Mouse (Mus musculus): ENCODE measurements around the gene Tspan8.
A peak's percentile ranks its signal among the peaks of the same experiment; 100 is the strongest.
"Not testable (repeated sequence)": the region's sequence is repeated elsewhere in the genome, so short reads cannot be mapped to it uniquely, and the experiment has no call there.

Gene Tspan8

DNA sequence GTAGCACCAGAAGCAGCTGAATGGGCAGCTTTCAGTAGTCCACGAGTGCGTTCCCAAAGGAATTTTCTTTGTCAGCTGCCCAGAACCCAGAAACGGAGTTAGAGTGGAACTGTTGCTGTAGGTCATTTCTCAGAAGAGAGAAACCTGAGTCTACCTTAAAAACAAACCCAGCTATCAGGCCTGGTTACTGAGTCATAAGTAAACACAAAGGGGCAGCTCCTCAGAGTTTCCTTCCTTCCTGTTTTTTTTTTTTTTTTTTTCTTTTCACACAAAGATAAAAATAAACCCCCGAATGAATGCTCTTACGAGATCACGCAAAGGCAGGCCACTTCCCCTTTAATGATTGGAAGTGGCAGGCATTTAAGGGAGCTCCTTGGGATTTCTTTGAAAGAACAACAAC is at the start of gene Tspan8:
Tspan8 (plus strand) TSS at position 322 of the 400 bp plus-strand sequence.
- DNase-seq (ENCODE audit: low read depth, low spot score), result no peak

DNA sequence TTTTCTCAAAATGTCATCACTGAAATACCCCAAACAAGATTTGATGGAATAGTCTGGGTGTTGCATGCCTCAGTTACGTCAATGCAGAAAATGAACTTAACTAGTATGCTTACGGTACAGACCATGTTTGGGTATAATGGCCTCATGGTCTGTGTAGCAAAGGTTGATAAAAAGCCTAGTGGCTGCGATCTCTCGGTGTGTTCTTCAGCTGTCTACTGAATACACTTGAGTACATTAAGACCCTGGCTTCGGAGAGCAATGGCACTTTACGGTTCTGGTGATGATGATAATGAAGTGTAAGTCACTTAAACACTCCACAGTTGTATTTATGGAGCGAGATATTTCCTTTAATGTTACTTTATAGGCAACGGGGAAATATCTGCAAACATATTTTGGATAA is 46.6 kb upstream of the Tspan8 start:
- no peak for DNase-seq (ENCODE audit: low read depth, low spot score)

DNA sequence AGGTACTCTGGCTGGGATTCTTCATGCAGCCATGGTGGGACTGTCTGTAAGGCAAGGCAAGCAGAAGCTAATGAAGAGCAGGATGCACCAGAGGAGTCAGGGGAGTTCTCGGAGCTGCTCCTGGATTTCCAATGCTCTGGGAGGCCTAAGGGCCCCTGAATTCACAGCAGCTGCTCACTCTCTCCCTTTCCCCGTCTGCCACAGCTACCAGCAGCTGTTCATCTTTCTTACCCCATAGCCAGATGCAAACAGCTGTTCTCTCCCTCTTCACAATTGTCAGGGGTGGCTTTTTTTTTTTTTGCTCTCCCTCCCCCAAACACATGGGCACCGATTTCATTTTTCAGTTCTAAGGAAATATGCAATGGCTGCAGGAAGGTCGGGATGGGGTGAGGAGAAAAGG is 42.2 kb upstream of the Tspan8 start:
- DNase-seq (ENCODE audit: low read depth, low spot score), result no peak

DNA sequence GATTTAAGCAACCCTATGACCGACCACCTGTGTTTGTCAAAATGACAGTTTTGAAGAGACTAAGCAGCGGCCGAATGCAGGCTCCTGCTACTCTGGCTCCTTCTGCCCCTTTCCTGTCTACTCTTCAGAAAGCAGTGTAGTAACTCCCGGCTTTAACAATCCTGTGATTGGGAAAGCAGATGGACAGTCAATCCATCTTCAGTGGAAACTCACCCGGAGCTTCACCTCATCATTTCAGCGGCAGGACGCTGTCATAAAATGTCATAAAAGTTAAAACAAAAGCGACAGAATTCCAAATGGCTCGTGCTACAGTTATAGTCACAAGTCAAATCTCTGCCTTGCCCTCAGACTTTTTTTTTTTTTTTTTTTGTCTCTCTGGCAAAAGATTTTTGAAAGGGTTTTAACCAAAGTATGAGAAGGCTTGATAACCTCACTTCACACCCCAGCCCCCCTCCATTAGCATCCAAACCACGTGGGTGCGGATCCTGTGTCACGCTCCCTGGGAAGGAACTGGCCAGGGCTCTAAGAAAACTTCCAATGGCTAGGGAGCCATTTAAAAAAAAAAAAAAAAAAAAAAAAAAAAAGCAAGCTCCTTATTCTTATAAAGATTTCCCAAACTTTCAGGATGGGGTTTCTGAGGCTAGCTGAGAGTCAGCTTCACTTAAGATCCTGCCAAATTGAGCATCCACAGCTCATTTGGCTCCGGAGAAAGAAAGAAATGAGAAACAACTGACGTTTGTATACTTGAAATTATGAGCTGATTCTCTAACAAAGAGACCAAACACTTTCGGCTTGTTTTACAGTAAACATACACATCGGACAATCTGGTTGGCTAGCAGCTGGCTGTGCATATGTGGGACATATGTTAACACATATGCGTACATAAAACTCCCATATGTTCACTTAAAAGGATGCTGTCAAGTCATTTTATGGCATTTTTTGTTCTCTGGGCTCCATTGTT is 40.4 kb upstream of the Tspan8 start:
- DNase-seq (ENCODE audit: low read depth, low spot score), result peak; percentile 47

GRCm38 (mm10) chr10:115777366-115777765 is 39.3 kb upstream of the Tspan8 start:
- no peak for DNase-seq (ENCODE audit: low read depth, low spot score)

DNA sequence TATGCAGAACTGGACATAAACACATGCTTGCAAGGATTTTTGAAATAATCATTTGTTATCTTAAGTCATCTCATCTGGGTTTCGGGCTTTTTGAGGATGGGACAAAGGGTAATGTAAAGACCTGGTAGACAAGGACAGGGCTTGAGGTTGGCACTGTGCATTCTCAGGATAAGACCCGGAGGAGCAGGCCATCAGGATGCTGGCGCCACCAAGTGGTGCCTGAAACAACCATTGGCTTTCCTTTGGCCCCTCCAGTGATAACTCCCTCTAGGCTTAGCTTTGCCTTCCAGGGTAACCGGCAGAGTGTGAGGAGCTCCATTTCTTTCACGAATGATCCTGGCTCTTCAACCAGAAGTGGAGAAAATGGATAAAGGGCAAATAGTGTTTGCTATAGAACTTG is 38.0 kb upstream of the Tspan8 start:
- no peak for DNase-seq (ENCODE audit: low read depth, low spot score)

DNA sequence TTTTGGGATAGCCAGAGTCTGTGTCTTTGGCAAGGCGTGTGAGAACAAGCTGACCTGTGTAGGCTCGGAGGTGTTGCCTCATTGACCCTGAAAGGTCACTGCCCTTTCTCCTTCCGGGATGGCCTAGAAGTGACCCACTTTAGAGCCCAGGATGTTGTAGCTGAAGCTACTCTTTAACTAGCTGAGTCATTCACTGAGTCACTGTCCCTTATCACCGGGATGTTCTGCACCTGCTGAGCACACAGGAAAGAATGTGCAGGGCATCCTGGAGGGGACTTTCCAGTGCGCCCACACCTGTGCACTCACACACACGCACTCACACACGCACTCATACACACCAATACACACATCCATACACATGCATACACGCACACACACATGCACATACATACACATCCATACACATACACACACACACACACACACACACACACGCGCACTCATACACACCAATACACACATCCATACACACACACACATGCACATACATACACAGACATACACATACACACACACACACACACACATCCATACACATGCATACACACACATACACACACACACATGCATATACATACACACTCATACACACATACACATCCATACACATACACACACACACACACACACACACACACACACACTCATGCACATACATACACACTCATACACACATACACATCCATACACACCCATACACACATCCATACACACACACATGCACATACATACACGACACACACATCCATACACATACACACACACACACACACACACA is 36.2 kb upstream of the Tspan8 start:
- no peak for DNase-seq (ENCODE audit: low read depth, low spot score)

- DNase-seq (ENCODE audit: low read depth, low spot score), result no peak
These were observed 33.4 kb upstream of the Tspan8 start for GRCm38 (mm10) chr10:115783232-115783631.

GRCm38 (mm10) chr10:115790788-115791187 is 25.8 kb upstream of the Tspan8 start:
- no peak for DNase-seq (ENCODE audit: low read depth, low spot score)

DNA sequence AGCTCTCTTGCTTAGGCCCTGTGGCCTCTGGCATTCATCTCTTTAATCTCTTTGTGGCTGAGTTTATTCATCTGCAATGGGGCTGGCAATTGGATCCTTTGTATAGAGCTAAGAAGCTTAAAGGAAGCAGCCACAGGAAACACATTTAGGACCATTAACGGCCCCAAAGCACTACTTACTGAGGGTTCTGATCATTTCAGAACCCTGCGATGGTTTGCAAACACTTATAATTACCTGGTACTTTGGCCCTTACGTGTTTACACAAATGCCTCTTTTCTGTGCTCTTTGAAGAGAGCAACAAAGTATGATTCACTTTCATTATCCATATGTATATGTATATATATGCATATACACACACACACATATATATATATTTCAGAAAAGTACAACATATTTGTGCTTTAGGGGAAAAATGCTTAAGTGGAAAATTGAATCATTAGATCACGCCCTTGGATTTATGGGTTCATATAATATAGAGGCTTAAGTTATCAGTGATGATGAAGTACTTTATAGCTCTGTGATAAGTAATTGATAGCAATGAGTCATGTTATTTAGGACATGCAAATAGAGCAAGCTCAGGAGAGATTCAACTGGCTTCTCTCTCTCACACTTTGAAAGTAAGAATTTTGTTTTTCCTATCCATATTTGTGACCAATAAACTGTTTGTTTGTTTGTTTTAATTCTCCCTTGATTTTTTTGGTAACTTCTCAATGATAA is 20.4 kb upstream of the Tspan8 start:
- DNase-seq (ENCODE audit: low read depth, low spot score), result no peak

- no peak for DNase-seq (ENCODE audit: low read depth, low spot score)
These were observed 15.2 kb upstream of the Tspan8 start for GRCm38 (mm10) chr10:115801464-115801863.

DNA sequence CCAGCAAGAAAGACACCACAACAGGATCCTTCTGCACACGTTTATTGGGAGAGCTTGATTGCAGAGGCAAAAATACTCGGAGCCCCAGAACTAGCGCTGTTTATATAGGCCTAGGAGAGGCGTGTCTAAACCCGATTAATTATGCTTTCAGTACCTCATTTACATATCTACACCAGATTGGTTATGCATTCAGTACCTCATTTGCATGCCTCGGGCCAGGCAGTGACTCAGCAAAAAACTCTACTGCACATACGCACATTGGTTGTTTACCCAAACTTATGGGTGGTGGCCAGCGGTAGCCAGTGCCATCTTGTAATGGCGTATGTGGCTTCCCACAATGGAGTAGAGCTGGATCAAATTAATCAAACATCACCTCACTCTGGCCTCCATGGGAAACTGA is 13.6 kb upstream of the Tspan8 start:
- DNase-seq (ENCODE audit: low read depth, low spot score), result not testable (repeated sequence)

- no peak for DNase-seq (ENCODE audit: low read depth, low spot score)
These were observed 12.9 kb upstream of the Tspan8 start for GRCm38 (mm10) chr10:115803765-115804164.

GRCm38 (mm10) chr10:115805987-115806386 is 10.6 kb upstream of the Tspan8 start:
- no peak for DNase-seq (ENCODE audit: low read depth, low spot score)

- DNase-seq (ENCODE audit: low read depth, low spot score), result no peak
These were observed 7.5 kb upstream of the Tspan8 start for GRCm38 (mm10) chr10:115809169-115809568.

DNA sequence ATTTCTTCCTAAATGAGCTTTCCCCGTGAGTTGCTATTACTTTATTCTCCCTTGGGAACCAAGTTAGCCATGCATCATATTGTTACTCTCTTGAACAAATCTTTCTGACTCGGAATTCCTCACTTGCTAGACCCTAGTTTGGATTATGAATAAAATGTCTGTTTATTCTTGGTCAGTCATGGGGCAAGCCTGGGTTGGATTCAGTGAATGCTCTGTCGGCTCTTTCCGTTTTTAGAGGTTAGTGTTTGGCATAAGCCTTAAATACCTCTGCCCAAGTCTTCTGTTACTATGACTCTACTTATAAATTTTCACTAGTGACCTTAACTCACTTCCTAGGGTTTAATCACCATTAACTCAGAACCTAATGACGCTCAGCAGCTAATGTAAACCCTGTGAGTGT is 5.1 kb upstream of the Tspan8 start:
- DNase-seq (ENCODE audit: low read depth, low spot score), result no peak

DNA sequence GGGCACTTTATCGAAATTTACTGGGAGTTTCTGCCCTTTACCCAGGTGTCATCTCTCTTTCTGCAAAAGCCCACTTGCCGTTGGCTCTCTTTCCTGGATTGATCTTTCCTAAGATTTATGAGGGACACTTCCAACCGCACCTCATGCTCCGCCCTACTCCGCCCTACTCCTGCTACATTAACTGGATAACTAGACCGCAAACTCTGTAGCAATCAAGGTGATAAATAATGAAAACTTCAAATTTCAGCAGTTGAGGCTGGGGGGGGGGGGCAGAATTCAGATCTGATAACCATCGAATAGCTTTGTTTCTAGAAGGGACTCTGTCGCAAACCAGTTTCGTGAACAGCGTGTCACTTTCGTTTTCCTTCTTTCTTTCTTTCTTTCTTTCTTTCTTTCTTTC is 1.8 kb upstream of the Tspan8 start:
- no peak for DNase-seq (ENCODE audit: low read depth, low spot score)

DNA sequence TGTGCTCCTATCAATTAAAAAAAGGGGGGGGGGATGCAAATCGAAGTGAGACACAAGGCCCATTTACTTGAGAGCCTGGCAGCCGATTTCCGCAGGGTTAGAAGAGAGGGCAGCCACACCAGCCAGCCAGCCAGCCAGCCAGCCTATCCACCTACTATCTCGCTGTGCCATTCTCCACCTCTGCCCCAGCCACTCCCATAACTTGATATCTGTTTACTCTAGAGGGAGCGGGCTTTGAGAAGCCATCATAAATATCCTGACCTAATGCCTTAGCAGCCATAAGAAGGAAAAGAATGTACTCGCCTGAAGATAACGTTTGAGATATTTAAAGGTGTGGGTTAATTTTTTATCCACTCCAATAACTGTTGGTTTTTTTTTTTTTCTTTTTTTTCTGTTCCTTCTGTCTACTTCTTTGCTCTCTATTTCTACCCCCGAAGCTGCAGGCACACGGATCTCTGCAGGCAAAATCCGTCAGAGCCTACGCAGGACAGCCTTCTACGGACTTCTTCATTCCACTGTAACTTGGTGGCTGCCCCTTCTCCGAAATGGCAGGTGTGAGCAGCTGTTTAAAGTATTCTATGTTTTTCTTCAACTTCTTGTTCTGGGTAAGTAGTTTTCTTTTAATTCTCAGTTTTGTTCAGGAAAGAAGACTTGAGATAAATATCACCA is 558 bp downstream of the Tspan8 start:
- DNase-seq (ENCODE audit: low read depth, low spot score), result no peak

DNA sequence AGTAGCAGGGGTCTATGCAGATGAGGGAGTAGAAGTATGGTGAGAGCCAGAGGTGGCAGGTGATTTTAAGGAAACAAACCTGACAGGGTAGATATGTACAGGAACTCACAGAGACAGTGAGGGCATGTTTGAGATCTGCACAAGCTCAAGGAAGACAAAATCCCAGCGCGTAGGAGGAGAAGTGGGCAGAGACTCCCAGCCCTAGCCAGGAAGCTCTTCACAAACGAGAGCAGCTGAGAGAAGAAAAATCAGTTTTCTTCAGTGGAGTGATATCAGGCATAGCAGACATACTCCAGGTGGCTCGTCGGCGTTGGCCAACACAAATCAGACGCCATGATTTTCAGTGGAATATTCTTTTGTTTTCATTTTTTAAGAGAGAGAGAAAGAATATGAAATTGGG is 8.7 kb downstream of the Tspan8 start:
- DNase-seq (ENCODE audit: low read depth, low spot score), result no peak

GRCm38 (mm10) chr10:115828872-115829271 is 12.2 kb downstream of the Tspan8 start:
- no peak for DNase-seq (ENCODE audit: low read depth, low spot score)

DNA sequence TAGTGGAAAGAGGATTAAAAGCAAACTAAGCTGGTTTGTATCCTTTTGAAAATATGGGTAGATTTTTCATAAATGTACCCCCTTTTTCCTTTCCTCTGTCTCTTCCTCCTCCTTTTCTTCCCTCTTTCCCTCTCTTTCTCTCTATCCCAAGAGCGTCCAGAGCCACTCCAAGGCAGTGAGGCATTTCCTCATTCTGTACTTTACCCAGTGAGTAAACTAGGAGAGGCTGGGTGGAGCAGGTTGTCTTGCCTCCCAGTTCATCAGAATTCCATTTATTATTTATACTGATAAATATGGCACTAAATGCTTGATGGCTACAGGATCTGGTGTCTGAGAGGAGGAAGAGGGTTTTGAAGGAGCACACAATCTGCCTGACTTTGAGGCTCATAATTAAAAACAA is 13.1 kb downstream of the Tspan8 start:
- no peak for DNase-seq (ENCODE audit: low read depth, low spot score)

All from brain, embryonic 18.5 days (tissue).